In the genomic region with DNA sequence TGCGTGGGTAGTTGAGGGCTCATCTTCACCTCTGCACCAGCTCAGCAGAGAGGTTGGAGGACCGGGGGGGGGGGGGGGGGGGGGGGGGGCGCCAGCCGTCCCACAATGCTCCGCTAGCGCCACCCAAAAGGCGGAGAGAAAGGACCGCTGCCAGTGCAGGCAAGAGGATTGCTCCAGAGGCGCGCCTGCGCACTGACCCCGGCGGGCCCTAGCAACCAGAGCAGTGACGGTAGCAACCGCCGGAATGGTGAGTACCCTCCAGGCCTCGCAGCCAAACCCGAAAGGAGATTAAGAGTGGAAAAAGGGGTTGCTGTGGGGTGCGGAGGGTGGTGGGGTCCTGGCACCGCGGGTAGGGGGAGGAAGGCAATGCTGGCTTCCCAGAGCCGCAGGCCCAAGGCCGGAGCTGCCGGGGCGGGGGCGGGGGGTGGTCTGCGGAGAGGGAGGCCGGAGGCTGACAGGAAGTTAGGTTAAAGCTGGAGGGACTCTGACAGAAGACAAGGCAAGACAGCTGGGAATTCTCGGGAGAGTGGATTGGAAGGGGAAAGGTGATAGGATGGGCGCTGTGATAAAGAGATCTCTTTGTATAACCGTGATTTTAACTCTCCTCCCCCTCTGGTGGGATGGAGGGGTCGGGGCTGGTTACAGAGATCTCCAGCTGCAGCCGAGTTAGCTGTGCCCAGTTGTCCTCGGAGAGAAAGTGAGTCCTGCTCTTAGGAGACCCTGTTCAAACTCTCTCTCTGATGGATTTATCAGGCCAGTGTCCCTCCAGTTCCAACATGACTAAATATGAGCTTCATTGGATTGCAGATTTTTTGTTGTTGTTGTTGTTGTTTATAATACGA, we compare ENCODE assay signal across 8 mouse cellular contexts. TPM values are rescaled to one million over a fixed set of nuclear protein-coding genes. Genes with fewer than 3 reads are reported as not detected.
DNase-seq lines count a peak whose midpoint lies in the region; ATAC-seq lines count a peak whose summit lies in the region.

Dnal1 (plus strand) TSS at position 214 of the 842 bp plus-strand sequence.

- peak; percentile 91 for ATAC-seq in megakaryocyte, adult 5-6 weeks (ENCODE audit: poor library complexity, severe bottlenecking)

- peak; percentile 94 for DNase-seq in adipocyte (ENCODE audit: low spot score)
- peak; percentile 95 for DNase-seq in embryo, embryonic 10 days (ENCODE audit: low spot score)
- peak; percentile 89 for DNase-seq in gastrocnemius, postnatal 10 days
- DNase-seq in induced T-regulatory cell, adult 2 months (ENCODE audit: low read depth), result peak; percentile 88
- peak; percentile 61 to 84 for DNase-seq in left cerebral cortex, adult 8-10 months (ENCODE audit: low spot score in 2 of 2)
- peak; percentile 84 to 88 for DNase-seq in right cerebral cortex, adult 2 months (ENCODE audit: low spot score in 2 of 2)
- peak; percentile 63 for DNase-seq in urinary bladder, postnatal 10 days (ENCODE audit: low spot score)

RNA-seq across cellular contexts. Expression of gene Dnal1, which starts in this region (rescaled TPM):
- total RNA-seq in gastrocnemius, postnatal 10 days (2021), result 10 to 100 TPM in 1 of 2 experiments, 1 to 10 TPM in 1; 7.7 to 10.2 TPM
- 10 to 100 TPM; 72.6 to 93.3 (median 83.6) TPM for total RNA-seq in left cerebral cortex, adult 8-10 months (2022)
- 0.33 and 0.62 TPM in 2 replicates for total RNA-seq in megakaryocyte, adult 5-6 weeks (2015)
- not detected in 2 replicates for total RNA-seq in megakaryocyte, adult 5-6 weeks (2017)

Comparison
In these comparisons a context has a peak if more than half of its experiments do, and no peak if none do; other contexts are left out.
1. Peak in every context shown above with its lines: DNase-seq and ATAC-seq.
2. RNA of gene Dnal1 (total RNA-seq): 72.6 to 93.3 TPM in left cerebral cortex, adult 8-10 months; 7.7 to 10.2 TPM in gastrocnemius, postnatal 10 days and 0.33 to 0.62 TPM in megakaryocyte, adult 5-6 weeks; every median in the first group is over 4 times any median in the second.
3. Peak in ATAC-seq in megakaryocyte, adult 5-6 weeks; RNA of the gene not detected or under 1 TPM.